ENCODE assay signal across 8 mouse cellular contexts in genomic region chr11:60209933-60210249, GRCm38 (mm10). TPM values are rescaled to one million over a fixed set of nuclear protein-coding genes. Genes with fewer than 3 reads are reported as not detected.
DNase-seq lines count a peak whose midpoint lies in the region; ATAC-seq and TF ChIP-seq lines count a peak whose summit lies in the region.

No protein-coding gene starts in this region.

- no peaks in the 10 kb centered on the region for H3K27me3 ChIP-seq in heart, embryonic 15.5 days
- no peaks in the 10 kb centered on the region for H3K27me3 ChIP-seq in G1E (ENCODE audit: insufficient read depth, low read length)
- no peaks in the 10 kb centered on the region for H3K27me3 ChIP-seq in hindbrain, embryonic 11.5 days (ENCODE audit: control insufficient read depth, insufficient read depth, low read length)
- H3K27me3 ChIP-seq in midbrain, embryonic 11.5 days (ENCODE audit: control insufficient read depth, insufficient read depth, low read length) = no peaks in the 10 kb centered on the region

- H3K27ac ChIP-seq in heart, embryonic 15.5 days = peak overlapping the region; percentile 94
- H3K27ac ChIP-seq in hindbrain, embryonic 11.5 days (ENCODE audit: low read depth, low read length) = peak overlapping the region; percentile 71
- H3K27ac ChIP-seq in midbrain, embryonic 11.5 days (ENCODE audit: low read depth, low read length) = peak overlapping the region; percentile 65

- peak overlapping the region; percentile 79 for H3K4me2 ChIP-seq in heart, embryonic 15.5 days
- H3K4me2 ChIP-seq in hindbrain, embryonic 11.5 days (replicated peaks; ENCODE audit: low read depth, low read length) = peak overlapping the region; percentile 78
- peak overlapping the region; percentile 82 for H3K4me2 ChIP-seq in midbrain, embryonic 11.5 days

- no peak for TF ChIP-seq CTCF in G1E (IDR thresholded peaks at IDR 0.05; ENCODE audit: low read depth, low read length)

- H3K36me3 ChIP-seq in heart, embryonic 15.5 days = peaks cover 20% of the 10 kb centered on the region
- H3K36me3 ChIP-seq in G1E (replicated peaks) = peaks cover 90% of the 10 kb centered on the region
- H3K36me3 ChIP-seq in hindbrain, embryonic 11.5 days (ENCODE audit: control insufficient read depth, insufficient read depth, low read length) = no peaks in the 10 kb centered on the region
- H3K36me3 ChIP-seq in midbrain, embryonic 11.5 days (ENCODE audit: control insufficient read depth, insufficient read depth, low read length) = peaks cover 10% of the 10 kb centered on the region

- DNase-seq in heart, postnatal 14 days = no peak
- no peak for DNase-seq in G1E (ENCODE audit: low spot score)
- no peak for DNase-seq in hindbrain, embryonic 11.5 days (ENCODE audit: low spot score)
- peak; percentile 89 for DNase-seq in midbrain, embryonic 11.5 days (ENCODE audit: low spot score, missing footprints)
- DNase-seq in urinary bladder, adult 2 months (ENCODE audit: low spot score) = no peak
- no peak for DNase-seq in spleen, postnatal 10 days (ENCODE audit: low spot score in 2 of 2)

- intact Hi-C loops in heart, postnatal 14 days (cut with DNase I) = no loop called here

- H3K9ac ChIP-seq in heart, embryonic 15.5 days = peak overlapping the region; percentile 55
- H3K9ac ChIP-seq in hindbrain, embryonic 11.5 days (ENCODE audit: low read depth, low read length) = peak overlapping the region; percentile 65
- H3K9ac ChIP-seq in midbrain, embryonic 11.5 days (ENCODE audit: low read length) = peak overlapping the region; percentile 63

- no peak for ATAC-seq in heart, embryonic 15.5 days (replicated peaks; ENCODE audit: insufficient number of reproducible peaks, insufficient read depth, low FRiP score, low read depth)
- no peak for ATAC-seq in G1E (ENCODE audit: extremely low read depth, insufficient number of reproducible peaks, low FRiP score, poor library complexity, severe bottlenecking)
- no peak for ATAC-seq in hindbrain, embryonic 11.5 days (ENCODE audit: low FRiP score)
- ATAC-seq in midbrain, embryonic 11.5 days (ENCODE audit: low FRiP score) = no peak
- no peak for ATAC-seq in activated CD4-positive, CD25-positive, alpha-beta regulatory T cell, adult 4 months

- peak overlapping the region; percentile 53 for H3K4me3 ChIP-seq in heart, embryonic 15.5 days
- H3K4me3 ChIP-seq in G1E (ENCODE audit: low read depth, low read length) = peak overlapping the region; percentile 70
- H3K4me3 ChIP-seq in hindbrain, embryonic 11.5 days (ENCODE audit: low read depth, low read length) = peak overlapping the region; percentile 49
- peak overlapping the region; percentile 49 for H3K4me3 ChIP-seq in midbrain, embryonic 11.5 days (ENCODE audit: low read depth, low read length)

- H3K4me1 ChIP-seq in heart, embryonic 15.5 days (replicated peaks) = peaks cover 81% of the 10 kb centered on the region
- peaks cover 89% of the 10 kb centered on the region for H3K4me1 ChIP-seq in G1E (ENCODE audit: insufficient read depth, low read depth, low read length)
- H3K4me1 ChIP-seq in hindbrain, embryonic 11.5 days (replicated peaks; ENCODE audit: control insufficient read depth, insufficient read depth, low read length) = peaks cover 27% of the 10 kb centered on the region
- H3K4me1 ChIP-seq in midbrain, embryonic 11.5 days (ENCODE audit: control insufficient read depth, insufficient read depth, low read length) = peaks cover 48% of the 10 kb centered on the region

- WGBS in heart, embryonic 15.5 days = 2% methylated on average over 2 of the region's 2 CpGs
- 4% methylated on average over 2 of the region's 2 CpGs for WGBS in hindbrain, embryonic 11.5 days
- 6% methylated on average over 2 of the region's 2 CpGs for WGBS in midbrain, embryonic 11.5 days

- H3K9me3 ChIP-seq in heart, embryonic 15.5 days (replicated peaks) = no peaks in the 10 kb centered on the region
- H3K9me3 ChIP-seq in G1E (replicated peaks) = no peaks in the 10 kb centered on the region
- H3K9me3 ChIP-seq in hindbrain, embryonic 11.5 days (ENCODE audit: control insufficient read depth, low read length) = no peaks in the 10 kb centered on the region
- H3K9me3 ChIP-seq in midbrain, embryonic 11.5 days (ENCODE audit: control insufficient read depth, low read length) = no peaks in the 10 kb centered on the region

RNA-seq across cellular contexts. Expression of gene Srebf1, which starts 12.5 kb away (rescaled TPM):
- 36.5 and 61.1 TPM in 2 replicates for polyA plus RNA-seq in heart, embryonic 15.5 days (2015; fragmentation: Nextera tagmentation; extraction: Ambion mirVana)
- total RNA-seq in heart, postnatal 14 days (2021) = 10 to 100 TPM; 29.0 to 32.0 TPM
- total RNA-seq in G1E (2014; fragmentation: Nextera tagmentation) (79.4 and 137 TPM in 2 replicates), G1E (2017) (64.4 and 66.8 TPM in 2 replicates)
- 276 and 322 TPM in 2 replicates for polyA plus RNA-seq in G1E (2012)
- 40.4 and 44.7 TPM in 2 replicates for polyA plus RNA-seq in hindbrain, embryonic 11.5 days (2014; fragmentation: Nextera tagmentation; extraction: Ambion mirVana)
- polyA plus RNA-seq in midbrain, embryonic 11.5 days (2014; fragmentation: Nextera tagmentation; extraction: Ambion mirVana) = 38.3 and 41.1 TPM in 2 replicates
- polyA plus RNA-seq in urinary bladder, adult 2 months (2012; rRNA removed) = 157 and 168 TPM in 2 replicates
- 10 to 100 TPM; 23.6 to 35.9 TPM for polyA plus RNA-seq in activated CD4-positive, CD25-positive, alpha-beta regulatory T cell, adult 4 months (2017; shearing (Covaris generic))
